Mouse (Mus musculus) heart, embryonic 12.5 days (tissue): Measurements from ENCODE around the gene Prnd. TPM values are rescaled to one million over a fixed set of nuclear protein-coding genes. Genes with fewer than 3 reads are reported as not detected.

Experiments used
- ATAC-seq: fragments of 200-750 bp; cut with Nextera tagmentation; 2 replicates; pipeline ENCODE4 v1.8.0; 2017; ENCODE audit warnings: moderate TSS enrichment, moderate library complexity; ENCODE audit not compliant: insufficient number of reproducible peaks, low FRiP score
- H3K27ac ChIP-seq: fragments of 300-500 bp; sonication (generic); 2 replicates; pipeline ENCODE4 v1.5.1; 2016; ENCODE audit warnings: mild to moderate bottlenecking, moderate library complexity; ENCODE audit not compliant: poor library complexity, severe bottlenecking
- H3K27me3 ChIP-seq: fragments of 300-500 bp; sonication (generic); replicated peaks from 2 replicates; pipeline ENCODE4 v1.6.1; 2016; ENCODE audit warnings: mild to moderate bottlenecking, moderate library complexity
- H3K36me3 ChIP-seq: fragments of 300-500 bp; sonication (generic); 2 replicates; pipeline ENCODE4 v1.6.1; 2016; ENCODE audit warnings: mild to moderate bottlenecking, moderate library complexity
- H3K4me1 ChIP-seq: fragments of 300-500 bp; sonication (generic); replicated peaks from 2 replicates; pipeline ENCODE4 v1.6.1; 2016; ENCODE audit warnings: mild to moderate bottlenecking
- H3K4me2 ChIP-seq: fragments of 300-500 bp; sonication (generic); 2 replicates; pipeline ENCODE4 v1.6.1; 2016; ENCODE audit warnings: mild to moderate bottlenecking, moderate library complexity
- H3K4me3 ChIP-seq: fragments of 300-500 bp; sonication (generic); 2 replicates; pipeline ENCODE4 v1.5.1; 2016; ENCODE audit warnings: mild to moderate bottlenecking
- H3K9ac ChIP-seq: fragments of 300-500 bp; sonication (generic); 2 replicates; pipeline ENCODE4 v1.6.1; 2016; ENCODE audit warnings: mild to moderate bottlenecking, moderate library complexity
- H3K9me3 ChIP-seq: fragments of 300-500 bp; sonication (generic); replicated peaks from 2 replicates; pipeline ENCODE4 v1.6.1; 2016; ENCODE audit warnings: mild to moderate bottlenecking, moderate library complexity
- WGBS: fragments of 180-500 bp; shearing (Covaris S2); methylation state at CpG from one replicate; pipeline ENCODE4 v1.1.7; 2016; 5-methylcytosine and 5-hydroxymethylcytosine counted together
- polyA plus RNA-seq: library from polyadenylated mRNA; unstranded; fragments of >200 nt; fragmentation: Nextera tagmentation; extraction: Ambion mirVana; gene quantifications from 2 replicates; pipeline ENCODE4 v1.2.1, GENCODE M21; 2016

The Prnd gene
- polyA plus RNA-seq, 1 experiment from 2014 or later: 6.2 TPM

- ATAC-seq: no peak
- Histone ChIP-seq H3K36me3 (no peaks in the 10 kb centered on the region), H3K9me3 (no peaks in the 10 kb centered on the region), H3K9ac (no peak overlapping the region), H3K4me1 (peaks cover 31% of the 10 kb centered on the region), H3K4me3 (peak overlapping the region; percentile 31; the same call in 1 of the 2 replicates), H3K27me3 (peaks cover 23% of the 10 kb centered on the region), H3K27ac (no peak overlapping the region), H3K4me2 (peak overlapping the region; percentile 70)
- WGBS: 80% methylated on average over 4 of the region's 4 CpGs
Observed at GRCm38 (mm10) chr2:131953711-131954110, 3.0 kb downstream of the Prnd start.

GRCm38 (mm10) chr2:131954835-131955234 is 4.2 kb downstream of the Prnd start:
- ATAC-seq: peak; percentile 67
- H3K9ac ChIP-seq: no peak overlapping the region; the same call in 1 of the 2 replicates
- 29% methylated on average over 9 of the region's 9 CpGs for WGBS
- H3K27me3 ChIP-seq: peaks cover 23% of the 10 kb centered on the region
- H3K27ac ChIP-seq: peak overlapping the region; percentile 4
- H3K4me3 ChIP-seq: peak overlapping the region; percentile 44
- no peaks in the 10 kb centered on the region for H3K36me3 ChIP-seq
- H3K9me3 ChIP-seq: no peaks in the 10 kb centered on the region
- H3K4me1 ChIP-seq: peaks cover 31% of the 10 kb centered on the region
- peak overlapping the region; percentile 70 for H3K4me2 ChIP-seq

GRCm38 (mm10) chr2:131955264-131955663 is 4.6 kb downstream of the Prnd start:
- Histone ChIP-seq H3K9me3 (no peaks in the 10 kb centered on the region), H3K4me2 (peak overlapping the region; percentile 70), H3K27me3 (peaks cover 23% of the 10 kb centered on the region), H3K9ac (no peak overlapping the region), H3K36me3 (no peaks in the 10 kb centered on the region), H3K4me3 (peak overlapping the region; percentile 44), H3K27ac (peak overlapping the region; percentile 4; the same call in 1 of the 2 replicates), H3K4me1 (peaks cover 31% of the 10 kb centered on the region)
- 4% methylated on average over 17 of the region's 17 CpGs for WGBS
- ATAC-seq: peak; percentile 60

GRCm38 (mm10) chr2:131956336-131957256 is 5.9 kb downstream of the Prnd start:
- Histone ChIP-seq H3K4me2 (no peak overlapping the region), H3K36me3 (no peaks in the 10 kb centered on the region), H3K27ac (no peak overlapping the region), H3K9me3 (no peaks in the 10 kb centered on the region), H3K9ac (no peak overlapping the region), H3K27me3 (peaks cover 21% of the 10 kb centered on the region), H3K4me3 (no peak overlapping the region), H3K4me1 (peaks cover 25% of the 10 kb centered on the region)
- no peak for ATAC-seq
- 70% methylated on average over 7 of the region's 7 CpGs for WGBS

GRCm38 (mm10) chr2:131957731-131958222 is 7.1 kb downstream of the Prnd start:
- no peak for ATAC-seq
- no peak overlapping the region for H3K9ac ChIP-seq
- H3K4me1 ChIP-seq: peaks cover 20% of the 10 kb centered on the region
- no peaks in the 10 kb centered on the region for H3K36me3 ChIP-seq
- H3K27ac ChIP-seq: no peak overlapping the region
- no peak overlapping the region for H3K4me2 ChIP-seq
- H3K4me3 ChIP-seq: no peak overlapping the region
- WGBS: 43% methylated on average over 9 of the region's 9 CpGs
- no peaks in the 10 kb centered on the region for H3K9me3 ChIP-seq
- peaks cover 16% of the 10 kb centered on the region; the same call in 1 of the 2 replicates for H3K27me3 ChIP-seq

- ATAC-seq: no peak
- WGBS: 60% methylated on average over 2 of the region's 2 CpGs
- Histone ChIP-seq H3K4me2 (no peak overlapping the region), H3K4me1 (0 out of 2 replicates have a peak, but pooled peaks cover 4% of the 10 kb centered on the region), H3K4me3 (no peak overlapping the region), H3K9me3 (no peaks in the 10 kb centered on the region), H3K36me3 (no peaks in the 10 kb centered on the region), H3K27ac (no peak overlapping the region), H3K9ac (no peak overlapping the region), H3K27me3 (no peaks in the 10 kb centered on the region)
Observed at GRCm38 (mm10) chr2:131961671-131962070, 11.0 kb downstream of the Prnd start.

GRCm38 (mm10) chr2:131970597-131970996 is 19.9 kb downstream of the Prnd start:
- H3K9me3 ChIP-seq: no peaks in the 10 kb centered on the region
- WGBS: 88% methylated on average over 2 of the region's 2 CpGs
- H3K4me2 ChIP-seq: no peak overlapping the region
- no peak overlapping the region for H3K27ac ChIP-seq
- H3K4me3 ChIP-seq: no peak overlapping the region
- no peaks in the 10 kb centered on the region for H3K36me3 ChIP-seq
- no peak for ATAC-seq
- no peak overlapping the region for H3K9ac ChIP-seq
- H3K4me1 ChIP-seq: no peaks in the 10 kb centered on the region
- no peaks in the 10 kb centered on the region for H3K27me3 ChIP-seq

- H3K27me3 ChIP-seq: no peaks in the 10 kb centered on the region
Observed at GRCm38 (mm10) chr2:131971098-131971497, 20.4 kb downstream of the Prnd start.

GRCm38 (mm10) chr2:131976663-131977062 is 26.0 kb downstream of the Prnd start:
- 73% methylated on average over 3 of the region's 3 CpGs for WGBS
- H3K4me2 ChIP-seq: no peak overlapping the region
- ATAC-seq: no peak

More at GRCm38 (mm10) chr2:131971098-131971497, 20.4 kb downstream of the Prnd start:
- Histone ChIP-seq H3K9me3 (no peaks in the 10 kb centered on the region), H3K4me3 (no peak overlapping the region), H3K4me1 (no peaks in the 10 kb centered on the region), H3K9ac (no peak overlapping the region), H3K27ac (no peak overlapping the region), H3K36me3 (no peaks in the 10 kb centered on the region), H3K4me2 (no peak overlapping the region)
- 76% methylated on average over 4 of the region's 4 CpGs for WGBS
- no peak for ATAC-seq

GRCm38 (mm10) chr2:131980866-131981265 is 30.2 kb downstream of the Prnd start:
- ATAC-seq: peak; percentile 74; the same call in 1 of the 2 replicates
- 7% methylated on average over 9 of the region's 9 CpGs for WGBS
- H3K4me3 ChIP-seq: 0 out of 2 replicates have a peak overlapping the region, but pooled peaks have one; percentile 6
- peak overlapping the region; percentile 53 for H3K4me2 ChIP-seq
- no peaks in the 10 kb centered on the region for H3K27me3 ChIP-seq
- H3K9ac ChIP-seq: no peak overlapping the region
- peaks cover 22% of the 10 kb centered on the region for H3K4me1 ChIP-seq
- peaks cover 10% of the 10 kb centered on the region for H3K9me3 ChIP-seq
- H3K27ac ChIP-seq: peak overlapping the region; percentile 62
- H3K36me3 ChIP-seq: no peaks in the 10 kb centered on the region

More at GRCm38 (mm10) chr2:131976663-131977062, 26.0 kb downstream of the Prnd start:
- Histone ChIP-seq H3K36me3 (no peaks in the 10 kb centered on the region), H3K9ac (no peak overlapping the region), H3K4me1 (peaks cover 21% of the 10 kb centered on the region), H3K27ac (no peak overlapping the region), H3K9me3 (peaks cover 10% of the 10 kb centered on the region), H3K4me3 (no peak overlapping the region), H3K27me3 (no peaks in the 10 kb centered on the region)

- H3K36me3 ChIP-seq: no peaks in the 10 kb centered on the region
- no peak for ATAC-seq
- no peak overlapping the region for H3K4me2 ChIP-seq
- no peak overlapping the region for H3K27ac ChIP-seq
- H3K9me3 ChIP-seq: peaks cover 5% of the 10 kb centered on the region
- H3K27me3 ChIP-seq: no peaks in the 10 kb centered on the region
- WGBS: 17% methylated on average over 6 of the region's 6 CpGs
- no peak overlapping the region for H3K4me3 ChIP-seq
- H3K9ac ChIP-seq: no peak overlapping the region
- peaks cover 22% of the 10 kb centered on the region for H3K4me1 ChIP-seq
Observed at GRCm38 (mm10) chr2:131982546-131983196, 32.0 kb downstream of the Prnd start.
